14 mouse cellular contexts compared by ENCODE assay signal in genomic region chrX:77597674-77598073, GRCm38 (mm10).
DNase-seq lines count a peak whose midpoint lies in the region; ATAC-seq lines count a peak whose summit lies in the region.
"Had no signal": no experiment of that assay in that cellular context is flagged by ENCODE, and none has a peak within 500 bp of the region (broad histone marks: within the 10 kb centered on the region; RNA-seq: fewer than 3 reads in every experiment).

No protein-coding gene starts in this region.

- no peaks in the 10 kb centered on the region for H3K36me3 ChIP-seq in forebrain, embryonic 10.5 days (replicated peaks)
- H3K36me3 ChIP-seq: hindbrain, embryonic 10.5 days; neural tube, embryonic 13.5 days had no signal

- ATAC-seq in cerebellum, adult (ENCODE audit: insufficient number of reproducible peaks, low FRiP score, low TSS enrichment) = 0 out of 2 replicates have a peak, but pooled peaks have one; percentile 36
- peak; percentile 32; the same call in 1 of the 2 replicates for ATAC-seq in common myeloid progenitor, adult 5-6 weeks (replicated peaks; ENCODE audit: low read depth, poor library complexity, severe bottlenecking)
- no peak; the same call in 1 of the 2 replicates for ATAC-seq in granulocyte monocyte progenitor cell, adult 5-6 weeks (replicated peaks; ENCODE audit: poor library complexity, severe bottlenecking)
- ATAC-seq in erythroid progenitor cell, adult 5-6 weeks (replicated peaks; ENCODE audit: low FRiP score, poor library complexity, severe bottlenecking) = no peak

- no peaks in the 10 kb centered on the region for H3K4me1 ChIP-seq in forebrain, embryonic 10.5 days
- H3K4me1 ChIP-seq: hindbrain, embryonic 10.5 days; neural tube, embryonic 13.5 days had no signal

- H3K27ac ChIP-seq in forebrain, embryonic 10.5 days = no peak overlapping the region
- H3K27ac ChIP-seq: hindbrain, embryonic 10.5 days; neural tube, embryonic 13.5 days had no signal

- no peak overlapping the region for H3K4me3 ChIP-seq in forebrain, embryonic 10.5 days
- H3K4me3 ChIP-seq: erythroblast, embryonic 14.5 days; hindbrain, embryonic 10.5 days; neural tube, embryonic 13.5 days had no signal

- no peak for DNase-seq in cerebellum, postnatal 4 days (ENCODE audit: low spot score in 2 of 2)
- peak; percentile 14 for DNase-seq in urinary bladder, postnatal 14 days (ENCODE audit: low spot score)
- no peak for DNase-seq in urinary bladder, adult 18-20 months (ENCODE audit: low spot score in 2 of 2)
- no peak for DNase-seq in forebrain, embryonic 10.5 days (ENCODE audit: extremely low spot score, low spot score)
- DNase-seq: B cell, adult 2 months; kidney, adult 9 months; thymus, postnatal 25 days had no signal

- H3K27me3 ChIP-seq in forebrain, embryonic 10.5 days (ENCODE audit: poor library complexity, severe bottlenecking) = no peaks in the 10 kb centered on the region
- H3K27me3 ChIP-seq: neural tube, embryonic 13.5 days had no signal

- no peaks in the 10 kb centered on the region for H3K9me3 ChIP-seq in forebrain, embryonic 10.5 days
- H3K9me3 ChIP-seq: hindbrain, embryonic 10.5 days; neural tube, embryonic 13.5 days had no signal

Comparison
In these comparisons a context has a peak if more than half of its experiments do, and no peak if none do; other contexts are left out.
1. ATAC-seq: peak in cerebellum, adult (single experiment) and common myeloid progenitor, adult 5-6 weeks (single experiment); none in granulocyte monocyte progenitor cell, adult 5-6 weeks (single experiment) and erythroid progenitor cell, adult 5-6 weeks (single experiment).